Mouse (Mus musculus): ENCODE measurements around the gene Ak1. TPM values are rescaled to one million over a fixed set of nuclear protein-coding genes. Genes with fewer than 3 reads are reported as not detected.
A peak's percentile ranks its signal among the peaks of the same experiment; 100 is the strongest.

The Ak1 gene
- total and polyA plus RNA-seq, 3 experiments, result 1.4 to 3.9 (median 1.5) TPM

DNA sequence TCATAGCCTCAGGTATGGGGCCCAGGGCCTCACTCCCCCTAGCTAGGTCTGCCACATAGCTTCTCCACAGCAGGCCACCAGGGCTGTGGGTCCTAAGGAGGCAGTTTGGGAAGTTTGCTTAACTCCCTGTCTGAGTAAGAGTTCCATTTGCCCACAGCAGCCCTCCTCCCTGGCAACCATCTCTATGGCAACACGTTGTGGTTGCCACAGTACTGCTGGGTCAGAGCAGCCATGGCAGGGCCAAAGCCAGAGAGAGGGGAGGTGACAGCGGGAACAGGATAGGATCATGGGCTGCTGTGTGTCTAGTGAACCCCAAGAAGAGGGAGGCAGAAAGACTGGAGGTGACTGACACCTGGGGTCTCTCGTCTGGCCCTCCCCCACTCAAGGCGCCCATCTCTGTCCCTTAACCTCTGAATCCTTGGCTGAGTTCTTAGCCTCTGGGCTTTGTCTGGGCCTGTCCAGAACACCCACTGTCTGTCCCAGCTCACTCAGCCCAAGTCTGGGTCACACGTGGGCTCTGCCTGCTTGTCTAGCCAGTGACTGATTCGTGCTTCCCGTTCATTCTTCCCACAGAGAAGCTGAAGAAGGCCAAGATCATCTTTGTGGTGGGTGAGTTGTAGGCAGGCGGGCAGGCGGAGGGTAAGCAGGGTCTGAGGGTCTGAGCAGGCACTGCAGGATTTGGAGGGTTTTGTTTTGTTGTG lies 7.9 kb downstream of the Ak1 start:
- H3K9me3 ChIP-seq (replicated peaks; ENCODE audit: low read length), result no peaks in the 10 kb centered on the region
- peak; percentile 91 for TF ChIP-seq MXI1 (IDR thresholded peaks at IDR 0.05; ENCODE audit: low read depth, low read length)
- no peak for TF ChIP-seq BHLHE40 (IDR thresholded peaks at IDR 0.05; ENCODE audit: low read depth, low read length)
- dilution Hi-C loops (cut with MboI; ENCODE audit: extremely low pct_ligation_motif_present, extremely low pct_unique_long_range_greater_than_20kb, low sequenced_read_pairs), result no loop called here
- H3K4me2 ChIP-seq (ENCODE audit: insufficient read depth, low read depth, poor library complexity, severe bottlenecking), result no peak overlapping the region
- in situ Hi-C loops (cut with MboI; ENCODE audit: low pct_ligation_motif_present, low pct_unique_long_range_greater_than_20kb, low sequenced_read_pairs), result no loop called here
- no peaks in the 10 kb centered on the region for H3K27me3 ChIP-seq (replicated peaks)
- no peak overlapping the region for H3K4me3 ChIP-seq (replicated peaks in 1 of 3; ENCODE audit: low read depth in 2 of 3, low read length in 2 of 3, poor library complexity in 1 of 3)
- no peak overlapping the region for H3K27ac ChIP-seq (ENCODE audit: insufficient read depth, low read depth)
- H3K79me2 ChIP-seq (replicated peaks; ENCODE audit: control insufficient read depth, extremely low read depth, insufficient read depth, poor library complexity, severe bottlenecking), result no peaks in the 10 kb centered on the region
- peaks cover 14 to 34% of the 10 kb centered on the region in 2 experiments for H3K4me1 ChIP-seq (ENCODE audit: control insufficient read depth in 1 of 2, insufficient read depth in 2 of 2)
- peaks cover 0 to 2% of the 10 kb centered on the region in 2 experiments for H3K36me3 ChIP-seq (replicated peaks in 1 of 2; ENCODE audit: control insufficient read depth in 1 of 2, insufficient read depth in 1 of 2, low read length in 1 of 2)
- H3K9ac ChIP-seq (ENCODE audit: insufficient read depth, low read depth), result no peak overlapping the region
- peak; percentile 36 for DNase-seq (ENCODE audit: extremely low read depth)

DNA sequence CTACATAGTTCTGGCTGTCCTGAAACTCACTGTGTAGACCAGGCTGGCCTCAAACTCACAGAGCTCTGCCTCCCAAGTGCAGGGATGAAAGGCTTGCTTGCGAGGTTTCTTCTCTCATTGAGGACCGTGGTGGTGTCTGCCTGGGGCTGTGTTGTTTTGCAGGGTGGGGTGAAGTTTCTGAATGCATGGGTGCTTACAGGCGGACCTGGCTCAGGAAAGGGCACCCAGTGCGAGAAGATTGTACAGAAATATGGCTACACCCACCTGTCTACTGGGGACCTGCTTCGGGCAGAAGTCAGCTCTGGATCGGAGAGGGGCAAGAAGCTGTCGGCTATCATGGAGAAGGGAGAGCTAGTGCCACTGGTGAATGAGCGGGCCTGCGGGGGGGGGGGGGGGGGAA lies 8.5 kb downstream of the Ak1 start:
- no peak for DNase-seq (ENCODE audit: extremely low read depth)
- Histone ChIP-seq H3K9ac (ENCODE audit: insufficient read depth, low read depth) (no peak overlapping the region), H3K79me2 (replicated peaks; ENCODE audit: control insufficient read depth, extremely low read depth, insufficient read depth, poor library complexity, severe bottlenecking) (no peaks in the 10 kb centered on the region), H3K27me3 (replicated peaks) (no peaks in the 10 kb centered on the region), H3K36me3 (replicated peaks in 1 of 2; ENCODE audit: control insufficient read depth in 1 of 2, insufficient read depth in 1 of 2, low read length in 1 of 2) (peaks cover 0 to 2% of the 10 kb centered on the region in 2 experiments), H3K9me3 (replicated peaks; ENCODE audit: low read length) (no peaks in the 10 kb centered on the region), H3K4me2 (ENCODE audit: insufficient read depth, low read depth, poor library complexity, severe bottlenecking) (no peak overlapping the region), H3K27ac (ENCODE audit: insufficient read depth, low read depth) (no peak overlapping the region), H3K4me1 (ENCODE audit: control insufficient read depth in 1 of 2, insufficient read depth in 2 of 2) (peaks cover 14 to 40% of the 10 kb centered on the region in 2 experiments), H3K4me3 (replicated peaks in 1 of 3; ENCODE audit: low read depth in 2 of 3, low read length in 2 of 3, poor library complexity in 1 of 3) (no peak overlapping the region)
- TF ChIP-seq RCOR1 (conservative IDR thresholded peaks at IDR 0.05; ENCODE audit: low read depth, low read length) (no peak), IRF4 (IDR thresholded peaks at IDR 0.05; ENCODE audit: low read depth, low read length) (no peak), ZNF384 (IDR thresholded peaks at IDR 0.05; ENCODE audit: low read depth, low read length) (no peak), ZC3H11A (IDR thresholded peaks at IDR 0.05; ENCODE audit: low read depth, low read length) (no peak), SMC3 (IDR thresholded peaks at IDR 0.05; ENCODE audit: low read depth, low read length) (no peak), POLR2A (IDR thresholded peaks at IDR 0.05; ENCODE audit: low read depth, low read length) (no peak), TBP (conservative IDR thresholded peaks at IDR 0.05; ENCODE audit: low read depth, low read length) (no peak), MYC (IDR thresholded peaks at IDR 0.05; ENCODE audit: low read depth, low read length) (no peak), USF2 (conservative IDR thresholded peaks at IDR 0.05; ENCODE audit: low read depth, low read length) (no peak), SIN3A (IDR thresholded peaks at IDR 0.05; ENCODE audit: low read length) (no peak), JUN (IDR thresholded peaks at IDR 0.05; ENCODE audit: insufficient read depth, low read depth, low read length) (no peak), MXI1 (IDR thresholded peaks at IDR 0.05; ENCODE audit: low read depth, low read length) (no peak), NRF1 (IDR thresholded peaks at IDR 0.05; ENCODE audit: low read depth, low read length) (no peak), RAD21 (IDR thresholded peaks at IDR 0.05; ENCODE audit: low read depth, low read length) (no peak), EP300 (IDR thresholded peaks at IDR 0.05; ENCODE audit: low read length) (no peak), ELF1 (IDR thresholded peaks at IDR 0.05; ENCODE audit: low read depth, low read length) (no peak), JUND (conservative IDR thresholded peaks at IDR 0.05; ENCODE audit: low read depth, low read length) (no peak), GABPA (IDR thresholded peaks at IDR 0.05; ENCODE audit: insufficient replicate concordance, low read depth, low read length) (no peak), KAT2A (IDR thresholded peaks at IDR 0.05; ENCODE audit: insufficient replicate concordance, low read length) (no peak), POLR2AphosphoS2 (IDR thresholded peaks at IDR 0.05; ENCODE audit: low read depth, low read length) (no peak)
- dilution Hi-C loops (cut with MboI; ENCODE audit: extremely low pct_ligation_motif_present, extremely low pct_unique_long_range_greater_than_20kb, low sequenced_read_pairs), result no loop called here
- in situ Hi-C loops (cut with MboI; ENCODE audit: low pct_ligation_motif_present, low pct_unique_long_range_greater_than_20kb, low sequenced_read_pairs), result loop anchor here (5.0 kb wide), 2 partner anchors 42 to 127 kb away; partner anchors contain the start of gene Tor2a

Measured in CH12.LX (cell line).